ENCODE assay signal across 15 mouse cellular contexts in the genomic region with DNA sequence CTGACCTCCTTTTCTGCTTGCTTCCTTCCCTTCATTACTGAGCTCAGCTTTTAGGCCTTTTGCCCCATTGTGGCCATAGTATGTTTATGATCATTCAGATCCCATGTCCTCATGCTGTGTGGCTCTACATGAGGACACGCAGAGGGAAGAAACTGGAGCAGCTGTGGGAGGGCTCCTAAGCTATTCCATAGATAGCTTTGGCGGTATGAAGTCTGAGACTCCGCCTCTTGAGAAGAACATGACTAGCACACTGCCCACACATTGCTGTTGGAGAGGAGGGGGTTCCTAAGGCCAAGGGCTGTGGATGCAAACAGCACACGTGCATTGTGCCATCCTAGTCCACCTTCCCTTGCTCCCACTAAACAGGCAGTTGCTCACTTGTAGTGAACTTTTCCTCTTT.
"Had no signal": no experiment of that assay in that cellular context is flagged by ENCODE, and none has a peak within 500 bp of the region (broad histone marks: within the 10 kb centered on the region; RNA-seq: fewer than 3 reads in every experiment).

No protein-coding gene starts in this region.

- H3K4me3 ChIP-seq: limb, embryonic 12.5 days; midbrain, embryonic 12.5 days; neural tube, embryonic 13.5 days had no signal

- H3K4me2 ChIP-seq: limb, embryonic 12.5 days; midbrain, embryonic 12.5 days; neural tube, embryonic 13.5 days had no signal

- H3K9ac ChIP-seq: limb, embryonic 12.5 days; midbrain, embryonic 12.5 days; neural tube, embryonic 13.5 days had no signal

- H3K27ac ChIP-seq: limb, embryonic 12.5 days; midbrain, embryonic 12.5 days; neural tube, embryonic 13.5 days had no signal

- DNase-seq: kidney, adult 8-10 months; kidney, postnatal 25 days; lung, adult 2 months; lung, postnatal 4 days; retina, postnatal 1 day; right cerebral cortex, postnatal 14 days; thymus, adult 2 months; thymus, postnatal 25 days had no signal

- H3K27me3 ChIP-seq: limb, embryonic 12.5 days; midbrain, embryonic 12.5 days; neural tube, embryonic 13.5 days had no signal

- H3K36me3 ChIP-seq: midbrain, embryonic 12.5 days; neural tube, embryonic 13.5 days had no signal

- H3K9me3 ChIP-seq: limb, embryonic 12.5 days; midbrain, embryonic 12.5 days; neural tube, embryonic 13.5 days had no signal

- ATAC-seq: inflammation-experienced regulatory T-cells, adult 6 months; intestine, postnatal 0 days; lung, postnatal 0 days; midbrain, embryonic 16.5 days had no signal
